Mouse (Mus musculus): ENCODE measurements around the gene 2310057M21Rik. TPM values are rescaled to one million over a fixed set of nuclear protein-coding genes. Genes with fewer than 3 reads are reported as not detected.

The 2310057M21Rik gene
- polyA plus RNA-seq, 1 experiment: 9.9 TPM

- no peaks in the 10 kb centered on the region for H3K27me3 ChIP-seq (ENCODE audit: control insufficient read depth, insufficient read depth, low read length)
- no peak overlapping the region for H3K27ac ChIP-seq (ENCODE audit: control insufficient read depth, insufficient read depth, low read length)
- TF ChIP-seq POLR2A (IDR thresholded peaks at IDR 0.05; ENCODE audit: control insufficient read depth, extremely low read depth, insufficient read depth, low read length, poor library complexity) (no peak), CTCF (IDR thresholded peaks at IDR 0.05; ENCODE audit: borderline replicate concordance, control insufficient read depth, extremely low read depth, insufficient read depth, low read length, poor library complexity) (no peak)
- 77% methylated on average over 9 of the region's 9 CpGs for WGBS
- no peak for DNase-seq
- no peak overlapping the region for H3K4me3 ChIP-seq (ENCODE audit: control insufficient read depth, insufficient read depth, low read length)
- no peaks in the 10 kb centered on the region for H3K4me1 ChIP-seq (replicated peaks; ENCODE audit: control insufficient read depth, insufficient read depth, low read length)
- no peaks in the 10 kb centered on the region for H3K36me3 ChIP-seq (ENCODE audit: control insufficient read depth, insufficient read depth, low read length)
These were observed 9.5 kb upstream of the 2310057M21Rik start for GRCm38 (mm10) chr7:131371880-131372651.

GRCm38 (mm10) chr7:131371470-131371860 lies 8.9 kb upstream of the 2310057M21Rik start:
- DNase-seq: no peak

GRCm38 (mm10) chr7:131370648-131371469 lies 8.3 kb upstream of the 2310057M21Rik start, which contains the start of gene Pstk:
Gene Pstk, plus strand, starts transcription at chr7:131371141.
- peak within 1 kb of the TSS; percentile 56 for H3K4me3 ChIP-seq (ENCODE audit: control insufficient read depth, insufficient read depth, low read length)
- H3K36me3 ChIP-seq (ENCODE audit: control insufficient read depth, insufficient read depth, low read length): no peaks in the 10 kb centered on the region
- no peaks in the 10 kb centered on the region for H3K27me3 ChIP-seq (ENCODE audit: control insufficient read depth, insufficient read depth, low read length)
- under 1% methylated on average over 47 of the region's 47 CpGs for WGBS
- TF ChIP-seq POLR2A (IDR thresholded peaks at IDR 0.05; ENCODE audit: control insufficient read depth, extremely low read depth, insufficient read depth, low read length, poor library complexity): peak; percentile 76; the same call in 1 of the 2 replicates
- TF ChIP-seq CTCF (IDR thresholded peaks at IDR 0.05; ENCODE audit: borderline replicate concordance, control insufficient read depth, extremely low read depth, insufficient read depth, low read length, poor library complexity): peak; percentile 91
- DNase-seq: peak; percentile 81
- no peaks in the 10 kb centered on the region for H3K4me1 ChIP-seq (replicated peaks; ENCODE audit: control insufficient read depth, insufficient read depth, low read length)
- H3K27ac ChIP-seq (ENCODE audit: control insufficient read depth, insufficient read depth, low read length): no peak within 1 kb of the TSS

More at GRCm38 (mm10) chr7:131371470-131371860, 8.9 kb upstream of the 2310057M21Rik start:
- no peak for TF ChIP-seq POLR2A (IDR thresholded peaks at IDR 0.05; ENCODE audit: control insufficient read depth, extremely low read depth, insufficient read depth, low read length, poor library complexity)
- no peak for TF ChIP-seq CTCF (IDR thresholded peaks at IDR 0.05; ENCODE audit: borderline replicate concordance, control insufficient read depth, extremely low read depth, insufficient read depth, low read length, poor library complexity)
- H3K27ac ChIP-seq (ENCODE audit: control insufficient read depth, insufficient read depth, low read length): no peak overlapping the region
- WGBS: 15% methylated on average over 9 of the region's 9 CpGs
- no peaks in the 10 kb centered on the region for H3K27me3 ChIP-seq (ENCODE audit: control insufficient read depth, insufficient read depth, low read length)
- H3K36me3 ChIP-seq (ENCODE audit: control insufficient read depth, insufficient read depth, low read length): no peaks in the 10 kb centered on the region
- no peaks in the 10 kb centered on the region for H3K4me1 ChIP-seq (replicated peaks; ENCODE audit: control insufficient read depth, insufficient read depth, low read length)
- H3K4me3 ChIP-seq (ENCODE audit: control insufficient read depth, insufficient read depth, low read length): peak overlapping the region; percentile 56

DNA sequence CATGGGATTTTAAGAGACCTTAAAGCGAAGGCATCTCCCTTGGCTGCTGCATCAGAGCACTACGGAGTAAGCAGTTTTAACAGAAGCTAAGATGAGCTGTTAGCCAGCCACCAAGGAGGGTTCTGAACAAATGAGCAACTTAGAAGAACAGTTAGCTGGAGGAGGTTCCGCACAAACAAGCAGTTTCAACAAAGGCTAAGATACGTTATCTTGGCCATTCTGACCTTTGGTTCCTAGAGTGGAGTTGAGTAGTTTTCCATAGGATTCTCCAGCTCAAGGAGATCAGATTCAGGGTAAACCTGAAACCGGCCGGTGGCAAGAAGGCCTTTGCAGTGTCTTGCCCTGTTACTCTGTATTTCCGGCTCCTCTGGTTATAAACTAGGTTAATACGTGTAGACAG lies 1.6 kb upstream of the 2310057M21Rik start:
- Histone ChIP-seq H3K36me3 (ENCODE audit: control insufficient read depth, insufficient read depth, low read length) (no peaks in the 10 kb centered on the region), H3K4me1 (replicated peaks; ENCODE audit: control insufficient read depth, insufficient read depth, low read length) (peaks cover 6% of the 10 kb centered on the region), H3K27me3 (ENCODE audit: control insufficient read depth, insufficient read depth, low read length) (no peaks in the 10 kb centered on the region), H3K4me3 (ENCODE audit: control insufficient read depth, insufficient read depth, low read length) (no peak overlapping the region), H3K27ac (ENCODE audit: control insufficient read depth, insufficient read depth, low read length) (no peak overlapping the region)
- DNase-seq: no peak
- 97% methylated on average over 8 of the region's 8 CpGs for WGBS
- TF ChIP-seq CTCF (IDR thresholded peaks at IDR 0.05; ENCODE audit: borderline replicate concordance, control insufficient read depth, extremely low read depth, insufficient read depth, low read length, poor library complexity) (no peak), POLR2A (IDR thresholded peaks at IDR 0.05; ENCODE audit: control insufficient read depth, extremely low read depth, insufficient read depth, low read length, poor library complexity) (no peak)

DNA sequence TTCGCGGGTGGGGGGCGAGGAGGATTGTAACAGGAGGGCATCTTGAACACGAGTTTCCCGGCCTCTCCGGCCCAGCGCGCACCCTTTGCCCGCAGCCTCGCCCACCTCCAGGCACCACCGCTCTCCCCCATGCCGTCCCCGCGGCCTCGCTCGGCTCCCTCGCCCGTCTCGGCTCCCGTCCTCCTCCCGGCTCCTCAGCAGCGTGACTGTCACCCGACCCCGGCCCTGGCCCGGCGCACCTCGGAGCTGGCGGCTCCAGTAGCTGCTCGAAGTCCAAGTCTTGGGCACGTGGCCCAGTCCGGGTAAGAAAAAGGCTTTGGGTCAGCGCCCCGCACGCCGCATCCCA lies 317 bp downstream of the 2310057M21Rik start:
- no peak overlapping the region for H3K27ac ChIP-seq (ENCODE audit: control insufficient read depth, insufficient read depth, low read length)
- H3K4me1 ChIP-seq (replicated peaks; ENCODE audit: control insufficient read depth, insufficient read depth, low read length): peaks cover 6% of the 10 kb centered on the region
- no peaks in the 10 kb centered on the region for H3K27me3 ChIP-seq (ENCODE audit: control insufficient read depth, insufficient read depth, low read length)
- H3K36me3 ChIP-seq (ENCODE audit: control insufficient read depth, insufficient read depth, low read length): peaks cover 2% of the 10 kb centered on the region; the same call in 1 of the 2 replicates
- no peak for TF ChIP-seq CTCF (IDR thresholded peaks at IDR 0.05; ENCODE audit: borderline replicate concordance, control insufficient read depth, extremely low read depth, insufficient read depth, low read length, poor library complexity)
- TF ChIP-seq POLR2A (IDR thresholded peaks at IDR 0.05; ENCODE audit: control insufficient read depth, extremely low read depth, insufficient read depth, low read length, poor library complexity): no peak
- peak overlapping the region; percentile 89 for H3K4me3 ChIP-seq (ENCODE audit: control insufficient read depth, insufficient read depth, low read length)
- DNase-seq: no peak
- 2% methylated on average over 35 of the region's 35 CpGs for WGBS

- Histone ChIP-seq H3K36me3 (ENCODE audit: control insufficient read depth, insufficient read depth, low read length) (peaks cover 19% of the 10 kb centered on the region), H3K27ac (ENCODE audit: control insufficient read depth, insufficient read depth, low read length) (no peak overlapping the region), H3K4me1 (replicated peaks; ENCODE audit: control insufficient read depth, insufficient read depth, low read length) (no peaks in the 10 kb centered on the region), H3K4me3 (ENCODE audit: control insufficient read depth, insufficient read depth, low read length) (no peak overlapping the region), H3K27me3 (ENCODE audit: control insufficient read depth, insufficient read depth, low read length) (no peaks in the 10 kb centered on the region)
- 98% methylated on average over 13 of the region's 13 CpGs for WGBS
- TF ChIP-seq POLR2A (IDR thresholded peaks at IDR 0.05; ENCODE audit: control insufficient read depth, extremely low read depth, insufficient read depth, low read length, poor library complexity) (no peak), CTCF (IDR thresholded peaks at IDR 0.05; ENCODE audit: borderline replicate concordance, control insufficient read depth, extremely low read depth, insufficient read depth, low read length, poor library complexity) (no peak)
- no peak for DNase-seq
These were observed 6.5 kb downstream of the 2310057M21Rik start for GRCm38 (mm10) chr7:131356105-131356504.
